Mouse (Mus musculus): ENCODE data around the gene Rspo3.

GRCm38 (mm10) chr10:29534830-29535227 is 838 bp downstream of the Rspo3 start:
- no peak for TF ChIP-seq SMC3 (IDR thresholded peaks at IDR 0.05; ENCODE audit: low read depth, low read length)
- TF ChIP-seq EP300 (IDR thresholded peaks at IDR 0.05; ENCODE audit: low read length), result no peak
- no peak for TF ChIP-seq USF2 (conservative IDR thresholded peaks at IDR 0.05; ENCODE audit: low read depth, low read length)
- no peak for TF ChIP-seq CTCF (conservative IDR thresholded peaks at IDR 0.05 in 1 of 2, IDR thresholded peaks at IDR 0.05 in 1 of 2; ENCODE audit: low read depth in 2 of 2, low read length in 2 of 2)
- TF ChIP-seq POLR2A (IDR thresholded peaks at IDR 0.05; ENCODE audit: low read depth, low read length), result no peak
- no peak for TF ChIP-seq NELFE (IDR thresholded peaks at IDR 0.05; ENCODE audit: low read depth, low read length)
- no peak for TF ChIP-seq JUN (IDR thresholded peaks at IDR 0.05; ENCODE audit: insufficient read depth, low read depth, low read length)
- TF ChIP-seq E2F4 (IDR thresholded peaks at IDR 0.05; ENCODE audit: insufficient replicate concordance, low read depth, low read length), result no peak
- TF ChIP-seq ZKSCAN1 (IDR thresholded peaks at IDR 0.05; ENCODE audit: borderline replicate concordance, low read depth, low read length), result no peak
- TF ChIP-seq MAFK (IDR thresholded peaks at IDR 0.05; ENCODE audit: insufficient replicate concordance, low read length), result no peak
- no peak for TF ChIP-seq HCFC1 (IDR thresholded peaks at IDR 0.05; ENCODE audit: low read depth, low read length)
- no peak for TF ChIP-seq CHD2 (IDR thresholded peaks at IDR 0.05; ENCODE audit: low read length)
- no peak for TF ChIP-seq USF1 (IDR thresholded peaks at IDR 0.05; ENCODE audit: low read depth, low read length)
